Mouse (Mus musculus) embryonic fibroblast, embryonic 13.5 days (primary cell): Measurements from ENCODE around the gene Olfml2b.

Source experiments
- CTCF ChIP-seq: IDR thresholded peaks from 2 replicates; pipeline ENCODE4 v1.5.1; 2011; ENCODE audit warnings: mild to moderate bottlenecking, control low read depth, low read length, moderate library complexity, borderline replicate concordance; ENCODE audit not compliant: insufficient read depth
- POLR2A ChIP-seq: IDR thresholded peaks from 2 replicates; pipeline ENCODE4 v1.6.1; 2011; ENCODE audit warnings: low read depth, mild to moderate bottlenecking, control low read depth, low read length, moderate library complexity

GRCm38 (mm10) chr1:170622934-170623333, 21.4 kb upstream of the Olfml2b start:
- TF ChIP-seq POLR2A (no peak), CTCF (no peak)
